Mouse (Mus musculus): ENCODE measurements around the gene Aldh4a1. TPM values are rescaled to one million over a fixed set of nuclear protein-coding genes. Genes with fewer than 3 reads are reported as not detected.

Aldh4a1 gene
- polyA plus RNA-seq, 1 experiment from 2014 or later: 27.0 TPM

DNA sequence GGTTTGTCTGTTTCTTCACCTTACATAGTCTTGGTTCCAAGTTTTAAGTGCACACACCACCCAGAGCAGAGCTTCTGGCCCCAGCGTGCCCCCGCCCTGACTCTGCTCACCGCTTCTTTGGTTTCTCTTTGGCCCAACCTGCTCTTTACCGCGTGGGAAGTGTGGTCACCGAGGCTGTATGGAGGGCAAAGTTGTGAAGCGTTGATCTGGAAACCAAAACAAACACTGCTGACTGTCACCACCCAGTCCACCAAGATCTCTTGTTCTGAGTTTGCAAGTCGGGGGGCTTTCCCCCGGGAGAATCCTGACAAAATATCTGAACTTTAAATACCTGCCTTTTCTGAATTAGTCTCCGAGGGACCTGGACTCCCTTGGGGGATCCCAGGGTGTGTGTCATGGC is 43.7 kb upstream of the Aldh4a1 start:
- no peak for ATAC-seq
- 67% methylated on average over 10 of the region's 10 CpGs for WGBS
- H3K4me2 ChIP-seq (ENCODE audit: low read length): no peak overlapping the region
- no peak overlapping the region for H3K4me3 ChIP-seq (ENCODE audit: low read depth, low read length)
- H3K27ac ChIP-seq (ENCODE audit: low read length): no peak overlapping the region
- H3K36me3 ChIP-seq (ENCODE audit: control insufficient read depth, insufficient read depth, low read length): no peaks in the 10 kb centered on the region
- H3K9ac ChIP-seq (ENCODE audit: low read depth, low read length): no peak overlapping the region
- H3K4me1 ChIP-seq (ENCODE audit: control insufficient read depth, insufficient read depth, low read length): peaks cover 40% of the 10 kb centered on the region
- no peaks in the 10 kb centered on the region for H3K27me3 ChIP-seq (ENCODE audit: control insufficient read depth, insufficient read depth, low read depth, low read length)
- H3K9me3 ChIP-seq (replicated peaks; ENCODE audit: control insufficient read depth, low read length, poor library complexity, severe bottlenecking): no peaks in the 10 kb centered on the region

DNA sequence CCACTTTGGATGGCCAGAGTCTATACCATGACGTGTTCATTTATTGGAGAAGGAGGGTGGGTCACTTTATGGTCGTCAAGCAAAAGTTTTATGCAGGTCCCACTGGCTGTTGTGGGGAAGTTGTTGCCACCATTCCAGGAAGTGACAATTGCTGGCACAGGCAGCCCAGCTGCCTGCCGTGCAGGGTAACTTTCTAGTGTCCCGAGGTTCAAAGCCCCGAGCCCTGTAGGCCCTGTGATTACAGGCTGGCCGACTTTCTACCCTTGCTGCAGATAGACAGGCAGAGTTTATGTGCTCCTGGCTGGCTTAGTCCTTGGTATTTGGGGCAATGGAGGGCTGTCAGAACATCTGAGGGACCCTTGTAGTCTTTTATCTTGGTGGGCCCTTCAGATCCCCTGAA is 43.2 kb upstream of the Aldh4a1 start:
- Histone ChIP-seq H3K9ac (ENCODE audit: low read depth, low read length) (no peak overlapping the region), H3K27ac (ENCODE audit: low read length) (no peak overlapping the region), H3K4me1 (ENCODE audit: control insufficient read depth, insufficient read depth, low read length) (peaks cover 40% of the 10 kb centered on the region), H3K4me2 (ENCODE audit: low read length) (no peak overlapping the region), H3K27me3 (ENCODE audit: control insufficient read depth, insufficient read depth, low read depth, low read length) (no peaks in the 10 kb centered on the region), H3K9me3 (replicated peaks; ENCODE audit: control insufficient read depth, low read length, poor library complexity, severe bottlenecking) (no peaks in the 10 kb centered on the region), H3K4me3 (ENCODE audit: low read depth, low read length) (no peak overlapping the region), H3K36me3 (ENCODE audit: control insufficient read depth, insufficient read depth, low read length) (no peaks in the 10 kb centered on the region)
- 61% methylated on average over 6 of the region's 6 CpGs for WGBS
- no peak for ATAC-seq

DNA sequence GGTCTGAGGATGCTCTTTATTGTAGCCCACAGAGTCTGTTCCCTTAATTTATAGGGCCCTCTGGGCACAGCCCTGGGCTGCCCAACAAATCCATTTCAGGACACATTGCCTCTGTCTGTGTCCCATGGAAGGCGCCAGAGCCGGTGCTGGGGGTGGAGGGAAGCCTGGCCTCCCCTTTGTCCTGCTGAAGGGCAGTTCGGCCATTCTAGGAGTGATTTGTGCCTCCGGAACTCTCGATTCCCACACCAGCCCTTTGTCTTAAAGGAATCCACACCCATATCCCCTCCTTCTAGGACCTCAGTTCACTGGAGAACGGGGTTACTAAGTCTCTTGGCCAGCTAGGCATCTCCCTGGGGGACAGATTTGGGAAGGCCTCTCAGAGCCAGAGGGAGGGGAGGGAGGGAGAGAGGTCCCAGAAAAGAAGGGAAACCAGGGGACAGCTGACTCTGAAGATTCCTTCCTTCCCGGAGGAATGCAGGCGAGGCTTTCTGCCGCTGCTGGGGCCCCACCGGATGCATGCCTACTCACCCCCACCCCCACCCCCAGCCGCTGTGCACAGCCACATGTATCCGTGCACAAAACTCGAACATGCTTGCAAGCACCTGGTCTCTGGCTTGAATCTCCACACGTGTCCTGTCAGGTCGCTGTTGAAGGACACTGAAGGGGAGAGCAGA is 41.9 kb upstream of the Aldh4a1 start:
- no peaks in the 10 kb centered on the region for H3K27me3 ChIP-seq (ENCODE audit: control insufficient read depth, insufficient read depth, low read depth, low read length)
- H3K9ac ChIP-seq (ENCODE audit: low read depth, low read length): peak overlapping the region; percentile 62
- H3K4me1 ChIP-seq (ENCODE audit: control insufficient read depth, insufficient read depth, low read length): peaks cover 38% of the 10 kb centered on the region
- 6% methylated on average over 15 of the region's 15 CpGs for WGBS
- no peak for ATAC-seq
- H3K27ac ChIP-seq (ENCODE audit: low read length): peak overlapping the region; percentile 44
- H3K4me3 ChIP-seq (ENCODE audit: low read depth, low read length): no peak overlapping the region; the same call in 1 of the 2 replicates
- no peaks in the 10 kb centered on the region for H3K36me3 ChIP-seq (ENCODE audit: control insufficient read depth, insufficient read depth, low read length)
- H3K9me3 ChIP-seq (replicated peaks; ENCODE audit: control insufficient read depth, low read length, poor library complexity, severe bottlenecking): no peaks in the 10 kb centered on the region
- H3K4me2 ChIP-seq (ENCODE audit: low read length): peak overlapping the region; percentile 50

DNA sequence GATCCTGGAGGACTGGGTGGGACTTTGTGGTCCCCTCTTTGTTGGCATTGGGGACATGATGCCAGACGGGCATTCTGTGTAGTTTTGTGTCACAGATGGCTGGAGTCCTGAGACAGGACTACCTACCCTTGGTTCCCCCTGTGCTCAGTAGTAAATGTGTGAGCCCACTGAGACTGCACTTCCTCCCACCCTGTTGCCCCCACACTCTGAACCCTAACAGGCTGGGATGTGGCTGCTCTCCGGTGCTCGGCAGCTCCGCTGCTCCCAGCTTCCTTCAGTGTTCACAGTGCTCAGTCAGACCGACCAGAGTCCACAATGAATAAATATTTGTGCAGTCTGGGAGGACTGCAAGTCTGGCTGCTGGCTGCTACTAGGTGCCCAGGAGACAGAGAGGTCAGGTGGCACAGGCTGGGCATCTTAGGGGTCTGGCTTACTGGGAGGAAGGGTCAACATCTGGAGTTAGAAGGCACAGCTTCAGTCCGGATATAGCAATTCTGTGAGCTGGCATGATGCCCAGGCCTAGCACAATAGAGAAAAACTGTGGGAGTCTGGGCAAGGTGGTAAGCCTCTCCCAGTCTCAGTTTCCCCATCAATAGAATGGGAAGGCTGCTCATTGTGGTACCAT is 41.1 kb upstream of the Aldh4a1 start:
- Histone ChIP-seq H3K36me3 (ENCODE audit: control insufficient read depth, insufficient read depth, low read length) (no peaks in the 10 kb centered on the region), H3K27ac (ENCODE audit: low read length) (peak overlapping the region; percentile 44), H3K4me1 (ENCODE audit: control insufficient read depth, insufficient read depth, low read length) (peaks cover 31% of the 10 kb centered on the region), H3K9ac (ENCODE audit: low read depth, low read length) (peak overlapping the region; percentile 62), H3K4me3 (ENCODE audit: low read depth, low read length) (no peak overlapping the region), H3K27me3 (ENCODE audit: control insufficient read depth, insufficient read depth, low read depth, low read length) (no peaks in the 10 kb centered on the region), H3K9me3 (replicated peaks; ENCODE audit: control insufficient read depth, low read length, poor library complexity, severe bottlenecking) (no peaks in the 10 kb centered on the region), H3K4me2 (ENCODE audit: low read length) (peak overlapping the region; percentile 50)
- no peak for ATAC-seq
- 61% methylated on average over 6 of the region's 6 CpGs for WGBS

DNA sequence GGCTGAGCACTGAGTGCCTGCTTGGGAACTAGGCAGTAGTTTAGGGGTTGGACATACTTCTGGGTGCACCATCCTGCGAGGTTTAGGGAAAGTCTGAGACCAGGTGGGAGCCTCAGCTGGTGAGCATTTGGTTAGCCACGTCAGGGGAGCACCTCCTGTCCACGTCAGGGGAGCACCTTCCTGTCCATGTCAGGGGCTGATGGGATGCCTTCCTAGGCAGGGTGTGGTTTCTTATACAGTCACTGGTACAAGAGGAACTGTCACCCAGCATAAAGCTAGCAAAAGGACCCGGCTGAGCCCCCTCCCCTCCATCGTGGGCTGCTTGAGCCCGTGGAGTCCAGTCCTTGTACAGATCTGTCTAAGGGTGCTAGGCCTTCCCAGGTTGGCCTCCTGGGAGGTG is 40.3 kb upstream of the Aldh4a1 start:
- peaks cover 24% of the 10 kb centered on the region for H3K4me1 ChIP-seq (ENCODE audit: control insufficient read depth, insufficient read depth, low read length)
- no peaks in the 10 kb centered on the region for H3K27me3 ChIP-seq (ENCODE audit: control insufficient read depth, insufficient read depth, low read depth, low read length)
- 80% methylated on average over 6 of the region's 6 CpGs for WGBS
- no peaks in the 10 kb centered on the region for H3K36me3 ChIP-seq (ENCODE audit: control insufficient read depth, insufficient read depth, low read length)
- no peak overlapping the region for H3K4me3 ChIP-seq (ENCODE audit: low read depth, low read length)
- H3K4me2 ChIP-seq (ENCODE audit: low read length): no peak overlapping the region
- ATAC-seq: no peak
- H3K9me3 ChIP-seq (replicated peaks; ENCODE audit: control insufficient read depth, low read length, poor library complexity, severe bottlenecking): no peaks in the 10 kb centered on the region
- no peak overlapping the region for H3K9ac ChIP-seq (ENCODE audit: low read depth, low read length)
- H3K27ac ChIP-seq (ENCODE audit: low read length): no peak overlapping the region

DNA sequence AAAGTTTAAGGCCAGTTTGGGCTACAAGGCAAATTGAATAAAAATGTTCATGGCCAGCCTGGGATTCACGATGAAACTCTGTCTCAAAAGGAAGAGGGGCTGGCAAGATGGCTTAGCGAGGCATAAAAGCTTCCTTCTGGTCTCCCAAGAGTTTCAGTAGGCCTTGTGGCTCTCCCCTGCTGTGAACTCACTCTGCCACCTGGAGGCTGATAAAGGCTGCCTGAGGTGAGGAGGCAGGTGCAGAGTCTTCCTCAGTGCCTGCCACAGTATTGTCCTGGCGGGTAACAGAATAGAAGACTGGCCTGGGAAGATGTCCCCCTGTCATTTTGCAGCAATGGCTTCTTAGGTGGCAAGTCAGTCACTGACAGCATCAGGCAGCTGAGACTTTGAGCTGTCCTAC is 39.8 kb upstream of the Aldh4a1 start:
- H3K9me3 ChIP-seq (replicated peaks; ENCODE audit: control insufficient read depth, low read length, poor library complexity, severe bottlenecking): no peaks in the 10 kb centered on the region
- no peak overlapping the region for H3K4me2 ChIP-seq (ENCODE audit: low read length)
- H3K27me3 ChIP-seq (ENCODE audit: control insufficient read depth, insufficient read depth, low read depth, low read length): no peaks in the 10 kb centered on the region
- WGBS: 29% methylated on average over 3 of the region's 3 CpGs
- no peaks in the 10 kb centered on the region for H3K36me3 ChIP-seq (ENCODE audit: control insufficient read depth, insufficient read depth, low read length)
- ATAC-seq: no peak
- H3K4me3 ChIP-seq (ENCODE audit: low read depth, low read length): no peak overlapping the region
- no peak overlapping the region for H3K27ac ChIP-seq (ENCODE audit: low read length)
- H3K4me1 ChIP-seq (ENCODE audit: control insufficient read depth, insufficient read depth, low read length): peaks cover 24% of the 10 kb centered on the region
- no peak overlapping the region for H3K9ac ChIP-seq (ENCODE audit: low read depth, low read length)

DNA sequence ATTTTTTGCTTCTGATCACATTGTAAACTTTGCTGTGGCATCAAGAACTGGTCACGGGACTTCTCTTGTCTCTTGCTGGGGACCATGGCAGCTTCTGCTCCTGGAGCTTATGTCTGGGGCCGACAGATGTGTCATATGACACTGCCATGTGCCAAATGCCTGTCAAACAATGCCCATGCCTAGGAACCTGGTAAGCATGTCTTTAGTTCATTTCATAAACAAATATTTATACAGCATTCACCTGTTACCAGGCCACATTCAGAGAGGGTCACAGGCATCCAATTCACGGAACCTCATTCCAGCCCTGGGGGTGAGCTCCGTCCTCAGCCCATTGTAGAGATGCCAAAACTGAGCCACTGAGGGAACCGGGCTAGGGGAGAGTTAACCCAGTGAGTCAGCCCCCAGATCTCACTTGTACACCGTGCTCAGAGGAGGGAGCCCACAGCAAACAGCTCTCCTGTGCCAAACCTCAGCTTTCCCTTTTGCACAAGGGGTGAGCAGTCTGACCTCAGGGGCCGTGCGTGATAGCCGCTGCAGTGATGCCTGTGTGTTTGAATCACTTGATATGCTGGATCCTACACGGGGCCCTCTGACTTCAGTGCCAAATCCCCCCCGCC is 38.9 kb upstream of the Aldh4a1 start:
- Histone ChIP-seq H3K27me3 (ENCODE audit: control insufficient read depth, insufficient read depth, low read depth, low read length) (no peaks in the 10 kb centered on the region), H3K36me3 (ENCODE audit: control insufficient read depth, insufficient read depth, low read length) (no peaks in the 10 kb centered on the region), H3K4me3 (ENCODE audit: low read depth, low read length) (no peak overlapping the region), H3K9ac (ENCODE audit: low read depth, low read length) (no peak overlapping the region), H3K9me3 (replicated peaks; ENCODE audit: control insufficient read depth, low read length, poor library complexity, severe bottlenecking) (no peaks in the 10 kb centered on the region), H3K4me1 (ENCODE audit: control insufficient read depth, insufficient read depth, low read length) (peaks cover 20% of the 10 kb centered on the region), H3K4me2 (ENCODE audit: low read length) (no peak overlapping the region), H3K27ac (ENCODE audit: low read length) (no peak overlapping the region)
- WGBS: 82% methylated on average over 11 of the region's 11 CpGs
- no peak for ATAC-seq

DNA sequence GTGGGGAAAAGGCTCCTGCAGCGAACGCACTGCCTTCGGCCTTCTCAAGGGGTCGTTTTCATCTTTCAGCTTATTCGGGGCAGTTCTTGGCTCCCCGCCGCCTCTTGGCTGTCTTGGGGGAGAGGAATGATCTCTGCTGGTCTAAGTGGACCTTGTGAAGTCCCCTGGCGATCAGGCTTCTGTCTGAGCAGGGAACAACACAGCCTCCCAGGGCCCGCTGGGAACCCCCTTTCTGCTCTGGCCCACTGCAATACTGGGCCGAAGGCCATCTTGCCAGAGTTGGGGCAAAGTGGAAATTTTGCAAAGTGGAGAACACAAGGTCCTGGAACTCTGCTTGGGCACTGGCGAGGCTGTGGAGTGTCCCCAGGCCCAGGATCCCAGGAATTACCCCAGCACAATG is 38.0 kb upstream of the Aldh4a1 start:
- H3K4me1 ChIP-seq (ENCODE audit: control insufficient read depth, insufficient read depth, low read length): peaks cover 15% of the 10 kb centered on the region
- ATAC-seq: no peak

DNA sequence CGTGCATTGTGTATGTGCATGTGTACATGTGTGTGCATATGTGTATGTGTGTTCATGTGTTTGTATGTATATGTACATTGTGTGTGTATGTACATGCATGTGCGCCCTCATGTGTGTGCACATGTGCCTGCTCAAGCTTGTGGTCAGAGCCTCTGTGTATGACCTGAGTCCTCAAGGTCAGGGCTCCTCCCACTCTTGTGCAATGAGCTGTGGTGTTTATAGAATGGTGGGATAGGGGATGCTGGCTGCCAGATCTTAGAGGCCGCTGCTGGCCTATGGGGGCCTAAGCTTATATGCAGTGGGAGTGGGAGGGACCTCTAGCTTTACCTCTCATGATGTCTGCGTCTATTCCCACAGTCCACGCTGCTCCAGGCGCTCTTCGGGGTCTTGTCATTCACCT is 37.0 kb upstream of the Aldh4a1 start:
- Histone ChIP-seq H3K9ac (ENCODE audit: low read depth, low read length) (no peak overlapping the region), H3K4me2 (ENCODE audit: low read length) (no peak overlapping the region), H3K27ac (ENCODE audit: low read length) (no peak overlapping the region), H3K36me3 (ENCODE audit: control insufficient read depth, insufficient read depth, low read length) (no peaks in the 10 kb centered on the region), H3K4me1 (ENCODE audit: control insufficient read depth, insufficient read depth, low read length) (peaks cover 8% of the 10 kb centered on the region), H3K27me3 (ENCODE audit: control insufficient read depth, insufficient read depth, low read depth, low read length) (no peaks in the 10 kb centered on the region), H3K4me3 (ENCODE audit: low read depth, low read length) (no peak overlapping the region), H3K9me3 (replicated peaks; ENCODE audit: control insufficient read depth, low read length, poor library complexity, severe bottlenecking) (no peaks in the 10 kb centered on the region)
- no peak for ATAC-seq
- 90% methylated on average over 7 of the region's 7 CpGs for WGBS

More for the DNA sequence above, 38.0 kb upstream of the Aldh4a1 start:
- 79% methylated on average over 11 of the region's 11 CpGs for WGBS
- no peak overlapping the region for H3K27ac ChIP-seq (ENCODE audit: low read length)
- no peak overlapping the region for H3K9ac ChIP-seq (ENCODE audit: low read depth, low read length)
- no peak overlapping the region for H3K4me2 ChIP-seq (ENCODE audit: low read length)
- H3K36me3 ChIP-seq (ENCODE audit: control insufficient read depth, insufficient read depth, low read length): no peaks in the 10 kb centered on the region
- H3K27me3 ChIP-seq (ENCODE audit: control insufficient read depth, insufficient read depth, low read depth, low read length): no peaks in the 10 kb centered on the region
- no peak overlapping the region for H3K4me3 ChIP-seq (ENCODE audit: low read depth, low read length)
- no peaks in the 10 kb centered on the region for H3K9me3 ChIP-seq (replicated peaks; ENCODE audit: control insufficient read depth, low read length, poor library complexity, severe bottlenecking)
